Mouse (Mus musculus) midbrain, embryonic 10.5 days (tissue): ENCODE data around the gene Dgcr6. TPM values are rescaled to one million over a fixed set of nuclear protein-coding genes. Genes with fewer than 3 reads are reported as not detected.
A peak's percentile ranks its signal among the peaks of the same experiment; 100 is the strongest.

Experiments used
- DNase-seq: peaks from one replicate; pipeline ENCODE4 v3.0.0-alpha.2; 2017; ENCODE audit warnings: low spot score
- H3K27ac ChIP-seq: fragments of 300-500 bp; sonication (generic); replicated peaks from 2 replicates; pipeline ENCODE4 v1.5.1; 2016; ENCODE audit warnings: mild to moderate bottlenecking
- H3K27me3 ChIP-seq: fragments of 300-500 bp; sonication (generic); 2 replicates; pipeline ENCODE4 v1.6.1; 2016; ENCODE audit warnings: low read depth, mild to moderate bottlenecking; ENCODE audit not compliant: poor library complexity, severe bottlenecking
- H3K36me3 ChIP-seq: fragments of 300-500 bp; sonication (generic); 2 replicates; pipeline ENCODE4 v1.6.1; 2016; ENCODE audit warnings: mild to moderate bottlenecking, moderate library complexity
- H3K4me1 ChIP-seq: fragments of 300-500 bp; sonication (generic); 2 replicates; pipeline ENCODE4 v1.6.1; 2016
- H3K4me3 ChIP-seq: fragments of 300-500 bp; sonication (generic); 2 replicates; pipeline ENCODE4 v1.5.1; 2016; ENCODE audit warnings: mild to moderate bottlenecking, moderate library complexity
- H3K9me3 ChIP-seq: fragments of 300-500 bp; sonication (generic); replicated peaks from 2 replicates; pipeline ENCODE4 v1.6.1; 2016; ENCODE audit warnings: mild to moderate bottlenecking
- WGBS: fragments of 180-500 bp; shearing (Covaris S2); methylation state at CpG from one replicate; pipeline ENCODE4 v1.1.7; 2016; 5-methylcytosine and 5-hydroxymethylcytosine counted together
- polyA plus RNA-seq: library from polyadenylated mRNA; unstranded; fragments of >200 nt; fragmentation: Nextera tagmentation; extraction: Ambion mirVana; gene quantifications from 2 replicates; pipeline ENCODE4 v1.2.1, GENCODE M21; 2016

Gene Dgcr6
- polyA plus RNA-seq, 1 experiment from 2014 or later = 158 TPM

- H3K36me3 ChIP-seq = no peaks in the 10 kb centered on the region
- no peaks in the 10 kb centered on the region for H3K9me3 ChIP-seq
- no peaks in the 10 kb centered on the region for H3K27me3 ChIP-seq
- no peak overlapping the region for H3K4me3 ChIP-seq
- 5% methylated on average over 3 of the region's 3 CpGs for whole genome bisulfite sequencing
- peak; percentile 33 for DNase-seq
- H3K27ac ChIP-seq = no peak overlapping the region
- H3K4me1 ChIP-seq = peaks cover under 1% of the 10 kb centered on the region; the same call in 1 of the 2 replicates
These were observed 5.0 kb upstream of the Dgcr6 start for GRCm38 (mm10) chr16:18047660-18048059.

GRCm38 (mm10) chr16:18048071-18048470, 4.6 kb upstream of the Dgcr6 start:
- Histone ChIP-seq H3K9me3 (no peaks in the 10 kb centered on the region), H3K27me3 (no peaks in the 10 kb centered on the region), H3K36me3 (no peaks in the 10 kb centered on the region), H3K27ac (no peak overlapping the region), H3K4me1 (peaks cover 3% of the 10 kb centered on the region; the same call in 1 of the 2 replicates), H3K4me3 (no peak overlapping the region)
- DNase-seq = no peak
- WGBS = 77% methylated on average over 8 of the region's 8 CpGs

- WGBS = 60% methylated on average over 7 of the region's 7 CpGs
- DNase-seq = no peak
- H3K4me1 ChIP-seq = peaks cover 3% of the 10 kb centered on the region; the same call in 1 of the 2 replicates
These were observed 338 bp upstream of the Dgcr6 start for GRCm38 (mm10) chr16:18052322-18052721.

GRCm38 (mm10) chr16:18056215-18056614, 3.6 kb downstream of the Dgcr6 start:
- Histone ChIP-seq H3K4me1 (peaks cover 3% of the 10 kb centered on the region; the same call in 1 of the 2 replicates), H3K27ac (no peak overlapping the region), H3K4me3 (no peak overlapping the region), H3K36me3 (no peaks in the 10 kb centered on the region), H3K27me3 (0 out of 2 replicates have a peak, but pooled peaks cover 4% of the 10 kb centered on the region), H3K9me3 (no peaks in the 10 kb centered on the region)
- DNase-seq = no peak
- WGBS = 87% methylated on average over 2 of the region's 2 CpGs

More at GRCm38 (mm10) chr16:18052322-18052721, 338 bp upstream of the Dgcr6 start:
- no peaks in the 10 kb centered on the region for H3K36me3 ChIP-seq
- H3K27me3 ChIP-seq = 0 out of 2 replicates have a peak, but pooled peaks cover 4% of the 10 kb centered on the region
- no peak overlapping the region for H3K27ac ChIP-seq
- no peak overlapping the region for H3K4me3 ChIP-seq
- H3K9me3 ChIP-seq = no peaks in the 10 kb centered on the region

- Histone ChIP-seq H3K4me1 (no peaks in the 10 kb centered on the region), H3K36me3 (no peaks in the 10 kb centered on the region), H3K9me3 (no peaks in the 10 kb centered on the region), H3K27ac (no peak overlapping the region), H3K4me3 (no peak overlapping the region), H3K27me3 (0 out of 2 replicates have a peak, but pooled peaks cover 4% of the 10 kb centered on the region)
- 86% methylated on average over 6 of the region's 6 CpGs for WGBS
- DNase-seq = no peak
These were observed 5.7 kb downstream of the Dgcr6 start for GRCm38 (mm10) chr16:18058331-18058731.

- no peaks in the 10 kb centered on the region for H3K27me3 ChIP-seq
- H3K9me3 ChIP-seq = no peaks in the 10 kb centered on the region
- no peak for DNase-seq
- H3K4me3 ChIP-seq = no peak overlapping the region
- no peak overlapping the region for H3K27ac ChIP-seq
- 83% methylated on average over 10 of the region's 10 CpGs for WGBS
- no peaks in the 10 kb centered on the region for H3K4me1 ChIP-seq
- H3K36me3 ChIP-seq = no peaks in the 10 kb centered on the region
These were observed 6.6 kb downstream of the Dgcr6 start for GRCm38 (mm10) chr16:18059243-18059642.

GRCm38 (mm10) chr16:18061201-18061600, 8.5 kb downstream of the Dgcr6 start:
- Histone ChIP-seq H3K4me1 (peaks cover 6% of the 10 kb centered on the region), H3K27me3 (no peaks in the 10 kb centered on the region), H3K9me3 (no peaks in the 10 kb centered on the region), H3K27ac (no peak overlapping the region), H3K4me3 (no peak overlapping the region), H3K36me3 (no peaks in the 10 kb centered on the region)
- DNase-seq = no peak
- WGBS = 90% methylated on average over 11 of the region's 11 CpGs

GRCm38 (mm10) chr16:18066060-18067009, 13.7 kb downstream of the Dgcr6 start:
- under 1% methylated on average over 81 of the region's 81 CpGs for WGBS
- DNase-seq = peak; percentile 94
- no peaks in the 10 kb centered on the region for H3K9me3 ChIP-seq
- H3K36me3 ChIP-seq = peaks cover 34% of the 10 kb centered on the region
- peak overlapping the region; percentile 91 for H3K4me3 ChIP-seq
- peak overlapping the region; percentile 95 for H3K27ac ChIP-seq
- H3K4me1 ChIP-seq = peaks cover 26% of the 10 kb centered on the region
- H3K27me3 ChIP-seq = no peaks in the 10 kb centered on the region

- Histone ChIP-seq H3K4me1 (peaks cover 26% of the 10 kb centered on the region), H3K27ac (no peak overlapping the region), H3K4me3 (no peak overlapping the region), H3K36me3 (peaks cover 58% of the 10 kb centered on the region), H3K27me3 (no peaks in the 10 kb centered on the region), H3K9me3 (no peaks in the 10 kb centered on the region)
- WGBS = 89% methylated on average over 8 of the region's 8 CpGs
- DNase-seq = no peak
These were observed 16.2 kb downstream of the Dgcr6 start for GRCm38 (mm10) chr16:18068653-18069376.

- H3K4me3 ChIP-seq = no peak overlapping the region
- no peak for DNase-seq
- peaks cover 22% of the 10 kb centered on the region for H3K4me1 ChIP-seq
- H3K27me3 ChIP-seq = no peaks in the 10 kb centered on the region
- no peaks in the 10 kb centered on the region for H3K9me3 ChIP-seq
- 92% methylated on average over 5 of the region's 5 CpGs for WGBS
- no peak overlapping the region for H3K27ac ChIP-seq
- H3K36me3 ChIP-seq = peaks cover 60% of the 10 kb centered on the region
These were observed 18.1 kb downstream of the Dgcr6 start for GRCm38 (mm10) chr16:18070798-18071197.

- WGBS = 93% methylated on average over 13 of the region's 13 CpGs
- Histone ChIP-seq H3K9me3 (no peaks in the 10 kb centered on the region), H3K4me1 (peaks cover 15% of the 10 kb centered on the region), H3K27ac (no peak overlapping the region), H3K27me3 (no peaks in the 10 kb centered on the region), H3K4me3 (no peak overlapping the region), H3K36me3 (peaks cover 66% of the 10 kb centered on the region)
- no peak for DNase-seq
These were observed 19.4 kb downstream of the Dgcr6 start for GRCm38 (mm10) chr16:18072089-18072488.

- no peaks in the 10 kb centered on the region for H3K9me3 ChIP-seq
- DNase-seq = no peak
- peaks cover 61% of the 10 kb centered on the region for H3K36me3 ChIP-seq
- 93% methylated on average over 9 of the region's 9 CpGs for WGBS
- peaks cover 4% of the 10 kb centered on the region; the same call in 1 of the 2 replicates for H3K4me1 ChIP-seq
- no peaks in the 10 kb centered on the region for H3K27me3 ChIP-seq
- H3K27ac ChIP-seq = no peak overlapping the region
- H3K4me3 ChIP-seq = no peak overlapping the region
These were observed 20.8 kb downstream of the Dgcr6 start for GRCm38 (mm10) chr16:18073259-18073962.
